Mouse (Mus musculus) MEL (cell line): ENCODE data around the gene Clec12a. TPM values are rescaled to one million over a fixed set of nuclear protein-coding genes. Genes with fewer than 3 reads are reported as not detected.

ENCODE experiments used
- DNase-seq: peaks from one replicate; pipeline ENCODE4 v3.0.0; 2011; ENCODE audit warnings: low read depth, low spot score
- H3K27ac ChIP-seq: 2 replicates; pipeline ENCODE4 v1.5.1; 2012; ENCODE audit warnings: low read depth, mild to moderate bottlenecking, control low read depth, low read length, moderate library complexity; ENCODE audit not compliant: control insufficient read depth
- H3K27me3 ChIP-seq, 2 experiments: fragments of 150-350 bp in 1 of 2; sonication (generic) in 1 of 2; 2 replicates each; pipeline ENCODE4 v1.6.1; 2012; ENCODE audit warnings: low read length in 2 of 2, mild to moderate bottlenecking in 2 of 2, improper control_type of control experiment in 1 of 2, moderate library complexity in 1 of 2; ENCODE audit not compliant: insufficient read depth in 2 of 2, control insufficient read depth in 1 of 2
- H3K36me3 ChIP-seq, 2 experiments: 2 replicates each; pipeline ENCODE4 v1.6.1; 2012 to 2014; ENCODE audit warnings: low read length in 2 of 2, improper control_type of control experiment in 1 of 2, inconsistent platforms in 1 of 2, mild to moderate bottlenecking in 1 of 2; ENCODE audit not compliant: insufficient read depth in 2 of 2, control insufficient read depth in 1 of 2
- H3K4me1 ChIP-seq, 2 experiments: fragments of 150-350 bp in 1 of 2; sonication (generic) in 1 of 2; 2 replicates each; pipeline ENCODE4 v1.6.1; 2012; ENCODE audit warnings: low read length in 2 of 2, improper control_type of control experiment in 1 of 2, mild to moderate bottlenecking in 1 of 2; ENCODE audit not compliant: insufficient read depth in 2 of 2, control insufficient read depth in 1 of 2
- H3K4me3 ChIP-seq, 2 experiments: fragments of 150-350 bp in 1 of 2; sonication (generic) in 1 of 2; 2 replicates each; pipeline ENCODE4 v1.5.1; 2012; ENCODE audit warnings: low read depth in 2 of 2, low read length in 2 of 2, mild to moderate bottlenecking in 2 of 2, moderate library complexity in 2 of 2, control low read depth in 1 of 2, improper control_type of control experiment in 1 of 2; ENCODE audit not compliant: control insufficient read depth in 1 of 2, insufficient read depth in 1 of 2
- H3K79me2 ChIP-seq: 2 replicates; pipeline ENCODE4 v1.6.1; 2012; ENCODE audit warnings: mild to moderate bottlenecking, low read length, moderate library complexity; ENCODE audit not compliant: control insufficient read depth, poor library complexity, insufficient read depth
- H3K9ac ChIP-seq: 2 replicates; pipeline ENCODE4 v1.6.1; 2012; ENCODE audit warnings: low read depth, mild to moderate bottlenecking, control low read depth, low read length, moderate library complexity; ENCODE audit not compliant: control insufficient read depth, poor library complexity, severe bottlenecking
- H3K9me3 ChIP-seq: fragments of 150-350 bp; sonication (generic); replicated peaks from 2 replicates; pipeline ENCODE4 v1.6.1; 2012; ENCODE audit warnings: mild to moderate bottlenecking, low read length, improper control_type of control experiment, moderate library complexity; ENCODE audit not compliant: insufficient read depth
- BHLHE40 ChIP-seq: IDR thresholded peaks from 2 replicates; pipeline ENCODE4 v1.6.1; 2012; ENCODE audit warnings: low read depth, mild to moderate bottlenecking, inconsistent platforms, low read length, improper control_type of control experiment, borderline replicate concordance
- E2F4 ChIP-seq: IDR thresholded peaks from 2 replicates; pipeline ENCODE4 v1.6.1; 2011; ENCODE audit warnings: low read depth, low read length, improper control_type of control experiment, borderline replicate concordance
- HCFC1 ChIP-seq: IDR thresholded peaks from 2 replicates; pipeline ENCODE4 v1.6.1; 2012; ENCODE audit warnings: low read depth, mild to moderate bottlenecking, inconsistent platforms, low read length, improper control_type of control experiment, moderate library complexity
- KAT2A ChIP-seq: conservative IDR thresholded peaks from 2 replicates; pipeline ENCODE4 v1.6.1; 2012; ENCODE audit warnings: low read depth, low read length, improper control_type of control experiment, inconsistent platforms
- MAFK ChIP-seq: IDR thresholded peaks from 2 replicates; pipeline ENCODE4 v1.6.1; 2011; ENCODE audit warnings: low read depth, mild to moderate bottlenecking, low read length, improper control_type of control experiment, borderline replicate concordance
- MEF2A ChIP-seq: IDR thresholded peaks from 2 replicates; pipeline ENCODE4 v1.6.1; 2014; ENCODE audit warnings: low read depth, mild to moderate bottlenecking, inconsistent platforms, low read length, improper control_type of control experiment; ENCODE audit not compliant: poor library complexity, insufficient replicate concordance, severe bottlenecking; ENCODE audit errors: extremely low read depth
- MXI1 ChIP-seq: IDR thresholded peaks from 2 replicates; pipeline ENCODE4 v1.6.1; 2011; ENCODE audit warnings: mild to moderate bottlenecking, low read depth, low read length, improper control_type of control experiment
- MYB ChIP-seq: IDR thresholded peaks from 2 replicates; pipeline ENCODE4 v1.6.1; 2011; ENCODE audit warnings: mild to moderate bottlenecking, low read depth, low read length, improper control_type of control experiment
- NELFE ChIP-seq: IDR thresholded peaks from 2 replicates; pipeline ENCODE4 v1.6.1; 2011; ENCODE audit warnings: low read depth, low read length, improper control_type of control experiment
- RAD21 ChIP-seq: IDR thresholded peaks from 2 replicates; pipeline ENCODE4 v1.6.1; 2011; ENCODE audit warnings: mild to moderate bottlenecking, low read depth, low read length, improper control_type of control experiment
- RCOR1 ChIP-seq: IDR thresholded peaks from 2 replicates; pipeline ENCODE4 v1.6.1; 2012; ENCODE audit warnings: low read depth, mild to moderate bottlenecking, inconsistent platforms, low read length, improper control_type of control experiment
- SIN3A ChIP-seq: IDR thresholded peaks from 2 replicates; pipeline ENCODE4 v1.6.1; 2012; ENCODE audit warnings: low read length, improper control_type of control experiment, inconsistent platforms
- SMC3 ChIP-seq: IDR thresholded peaks from 2 replicates; pipeline ENCODE4 v1.6.1; 2011; ENCODE audit warnings: low read depth, low read length, improper control_type of control experiment
- TBP ChIP-seq: IDR thresholded peaks from 2 replicates; pipeline ENCODE4 v1.8.0; 2011; ENCODE audit warnings: low read depth, low read length, improper control_type of control experiment
- TCF12 ChIP-seq: IDR thresholded peaks from 2 replicates; pipeline ENCODE4 v1.6.1; 2014; ENCODE audit warnings: low read depth, mild to moderate bottlenecking, inconsistent platforms, low read length, improper control_type of control experiment, moderate library complexity
- USF2 ChIP-seq, 2 experiments: IDR thresholded peaks; 2 replicates each; pipeline ENCODE4 v1.6.1; 2011 to 2012; ENCODE audit warnings: improper control_type of control experiment in 2 of 2, low read length in 2 of 2, borderline replicate concordance in 1 of 2, inconsistent platforms in 1 of 2, low read depth in 1 of 2, mild to moderate bottlenecking in 1 of 2; ENCODE audit not compliant: insufficient read depth in 1 of 2
- ZC3H11A ChIP-seq: IDR thresholded peaks from 2 replicates; pipeline ENCODE4 v1.6.1; 2012; ENCODE audit warnings: low read depth, mild to moderate bottlenecking, inconsistent platforms, low read length, improper control_type of control experiment
- polyA plus RNA-seq, 2 experiments: library from polyadenylated mRNA; stranded (reverse) in 1 of 2; unstranded in 1 of 2; fragments of >175 nt in 1 of 2; fragments of >200 nt in 1 of 2; gene quantifications; 2 replicates each; pipeline versions ENCODE4 v1.2.1 to v1.2.4; 2012; ENCODE audit warnings: low replicate concordance in 2 of 2, low read depth in 1 of 2; ENCODE audit not compliant: insufficient read length in 2 of 2, insufficient read depth in 1 of 2, missing spikeins in 1 of 2
- total RNA-seq: library from RNA; depleted of rRNA; stranded (reverse); fragments of 300-350 nt; gene quantifications from 2 replicates; pipeline ENCODE4 v1.2.3, GENCODE M21; 2012; rRNA removed

The Clec12a gene
- total and polyA plus RNA-seq, 3 experiments, result not detected

DNA sequence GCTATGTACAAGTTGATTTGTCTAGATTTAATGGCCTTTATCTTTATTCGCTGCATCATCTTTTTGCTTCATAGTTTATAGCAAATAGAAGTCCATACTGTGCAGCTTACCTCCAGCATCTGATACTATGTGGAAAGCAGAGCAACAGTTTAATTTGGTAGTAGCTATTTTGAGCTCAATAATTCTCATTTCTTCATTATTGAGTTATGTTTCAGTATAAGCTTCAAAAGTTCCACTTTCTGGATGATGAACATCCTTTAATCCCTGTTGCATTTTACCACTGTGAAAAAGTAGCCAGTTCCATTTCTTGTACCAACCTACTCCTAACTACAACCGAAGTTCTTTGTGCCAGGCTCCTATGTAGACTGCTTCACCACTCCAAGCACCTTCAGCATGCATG, 66.1 kb downstream of the Clec12a start, which contains the start of gene Clec9a:
Clec9a (plus strand) TSS at position 301 of the 400 bp plus-strand sequence.
- H3K36me3 ChIP-seq, result peaks cover 0 to 2% of the 10 kb centered on the region in 2 experiments; a peak in 2 of 4 replicates
- no peak for DNase-seq
- TF ChIP-seq MYB (no peak), SMC3 (no peak), KAT2A (no peak), E2F4 (no peak), BHLHE40 (no peak), MXI1 (no peak), SIN3A (no peak), RCOR1 (no peak)

DNA sequence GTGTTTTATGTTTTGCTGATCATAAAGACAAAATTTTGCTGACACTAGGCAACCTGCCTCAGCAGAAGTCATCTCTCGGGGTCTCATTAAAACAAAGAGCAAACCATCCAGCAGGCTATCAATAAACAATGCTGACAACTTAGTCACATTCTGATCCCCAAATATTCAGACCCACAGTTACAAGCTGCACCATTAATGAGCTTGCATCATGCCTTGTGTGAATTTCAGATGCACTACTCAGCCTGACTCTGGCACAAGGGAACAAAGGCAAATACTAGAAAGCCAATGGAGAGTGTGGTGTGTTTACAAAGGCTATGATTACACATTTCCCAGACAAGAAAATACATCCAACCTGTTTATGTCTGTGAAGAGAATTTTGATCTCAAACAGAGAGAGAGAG, 71.7 kb downstream of the Clec12a start:
- no peak overlapping the region for H3K9ac ChIP-seq
- H3K79me2 ChIP-seq, result no peaks in the 10 kb centered on the region
- no peak overlapping the region for H3K27ac ChIP-seq
- no peaks in the 10 kb centered on the region for H3K9me3 ChIP-seq
- no peak for TF ChIP-seq RAD21
- no peak for TF ChIP-seq ZC3H11A
- TF ChIP-seq HCFC1, result no peak
- no peak for TF ChIP-seq USF2 (IDR thresholded peaks at IDR 0.05; ENCODE audit: borderline replicate concordance in 1 of 2, insufficient read depth in 1 of 2, low read depth in 1 of 2, low read length in 2 of 2)
- no peak for TF ChIP-seq MAFK
- TF ChIP-seq TBP, result no peak
- TF ChIP-seq TCF12, result no peak
- TF ChIP-seq MEF2A, result no peak
- TF ChIP-seq NELFE, result no peak
- H3K36me3 ChIP-seq, result no peaks in the 10 kb centered on the region
- DNase-seq, result no peak
- no peak overlapping the region for H3K4me3 ChIP-seq
- peaks cover 4 to 7% of the 10 kb centered on the region in 2 experiments; a peak in 3 of 4 replicates for H3K27me3 ChIP-seq
- no peaks in the 10 kb centered on the region for H3K4me1 ChIP-seq

More for the DNA sequence above, 66.1 kb downstream of the Clec12a start, which contains the start of gene Clec9a:
- H3K27me3 ChIP-seq, result no peaks in the 10 kb centered on the region; a peak in 2 of 4 replicates
- H3K27ac ChIP-seq, result no peak within 1 kb of the TSS
- no peak within 1 kb of the TSS for H3K9ac ChIP-seq
- H3K79me2 ChIP-seq, result no peaks in the 10 kb centered on the region
- H3K4me1 ChIP-seq, result no peaks in the 10 kb centered on the region
- H3K9me3 ChIP-seq, result no peaks in the 10 kb centered on the region
- no peak within 1 kb of the TSS for H3K4me3 ChIP-seq

Other genes starting within 250 kb of the Clec12a start
- gene Clec2e, start 241.8 kb upstream of the Clec12a start, total RNA-seq, result not detected in 2 replicates
- gene Clec2e, start 241.8 kb upstream of the Clec12a start, polyA plus RNA-seq, result not detected
- gene Clec2d, start 162.1 kb upstream of the Clec12a start, total RNA-seq, result 1.7 and 2.8 TPM in 2 replicates
- under 1 TPM in 1 of 2 experiments, not detected in 1; 0.50 TPM for gene Clec2d, start 162.1 kb upstream of the Clec12a start, polyA plus RNA-seq
- 0.26 TPM in 1 of 2 replicates, not detected in the other for gene Cd69, start 67.3 kb upstream of the Clec12a start, total RNA-seq
- not detected for gene Cd69, start 67.3 kb upstream of the Clec12a start, polyA plus RNA-seq
- not detected in 2 replicates for gene 4922502D21Rik, start 10.9 kb upstream of the Clec12a start, total RNA-seq
- not detected for gene 4922502D21Rik, start 10.9 kb upstream of the Clec12a start, polyA plus RNA-seq
- not detected in 2 replicates for gene Clec12b, start 43.2 kb downstream of the Clec12a start, total RNA-seq
- gene Clec12b, start 43.2 kb downstream of the Clec12a start, polyA plus RNA-seq, result not detected
- gene Clec1b, start 54.6 kb downstream of the Clec12a start, total RNA-seq, result not detected in 2 replicates
- gene Clec1b, start 54.6 kb downstream of the Clec12a start, polyA plus RNA-seq, result not detected
- gene Clec9a, start 66.2 kb downstream of the Clec12a start, total RNA-seq, result not detected in 2 replicates
- not detected for gene Clec9a, start 66.2 kb downstream of the Clec12a start, polyA plus RNA-seq
- gene Clec1a, start 109.3 kb downstream of the Clec12a start, total RNA-seq, result not detected in 2 replicates
- gene Clec1a, start 109.3 kb downstream of the Clec12a start, polyA plus RNA-seq, result not detected
- gene Olr1, start 164.5 kb downstream of the Clec12a start, total RNA-seq, result 0.03 TPM in 1 of 2 replicates, not detected in the other
- gene Olr1, start 164.5 kb downstream of the Clec12a start, polyA plus RNA-seq, result under 1 TPM in 1 of 2 experiments, not detected in 1; 0.06 TPM
- gene Tmem52b, start 169.9 kb downstream of the Clec12a start, total RNA-seq, result not detected in 2 replicates
- not detected for gene Tmem52b, start 169.9 kb downstream of the Clec12a start, polyA plus RNA-seq
- 61.3 and 65.7 TPM in 2 replicates for gene Gabarapl1, start 190.5 kb downstream of the Clec12a start, total RNA-seq
- 10 to 100 TPM in 1 of 2 experiments, not detected in 1; 99.5 TPM for gene Gabarapl1, start 190.5 kb downstream of the Clec12a start, polyA plus RNA-seq
- not detected in 2 replicates for gene Klre1, start 235.2 kb downstream of the Clec12a start, total RNA-seq
- not detected for gene Klre1, start 235.2 kb downstream of the Clec12a start, polyA plus RNA-seq
- gene Klrd1, start 249.1 kb downstream of the Clec12a start, total RNA-seq, result not detected in 2 replicates
- not detected for gene Klrd1, start 249.1 kb downstream of the Clec12a start, polyA plus RNA-seq